Mouse (Mus musculus): ENCODE results near the gene Gm26602. TPM values are rescaled to one million over a fixed set of nuclear protein-coding genes. Genes with fewer than 3 reads are reported as not detected.
A peak's percentile ranks its signal among the peaks of the same experiment; 100 is the strongest.
"Not testable (repeated sequence)": the region's sequence is repeated elsewhere in the genome, so short reads cannot be mapped to it uniquely, and the experiment has no call there.

The Gm26602 gene
- polyA plus RNA-seq, 1 experiment from 2014 or later: 0.96 TPM

- Histone ChIP-seq H3K4me3 (replicated peaks) (no peak overlapping the region), H3K9me3 (replicated peaks) (no peaks in the 10 kb centered on the region), H3K4me2 (no peak overlapping the region), H3K27me3 (no peaks in the 10 kb centered on the region), H3K9ac (no peak overlapping the region), H3K4me1 (peaks cover 36% of the 10 kb centered on the region), H3K27ac (no peak overlapping the region), H3K36me3 (peaks cover 27% of the 10 kb centered on the region)
- 31% methylated on average over 4 of the region's 4 CpGs for WGBS
- ATAC-seq (replicated peaks; ENCODE audit: low FRiP score): no peak
Observed at GRCm38 (mm10) chr10:79956643-79957154, 46.0 kb downstream of the Gm26602 start.

GRCm38 (mm10) chr10:79958140-79958816 is 47.6 kb downstream of the Gm26602 start:
- Histone ChIP-seq H3K9me3 (replicated peaks) (no peaks in the 10 kb centered on the region), H3K36me3 (peaks cover 29% of the 10 kb centered on the region), H3K4me3 (replicated peaks) (no peak overlapping the region), H3K4me1 (peaks cover 36% of the 10 kb centered on the region), H3K27ac (peak overlapping the region; percentile 58; the same call in 1 of the 2 replicates), H3K9ac (0 out of 2 replicates have a peak overlapping the region, but pooled peaks have one; percentile 17), H3K4me2 (peak overlapping the region; percentile 38; the same call in 1 of the 2 replicates), H3K27me3 (no peaks in the 10 kb centered on the region)
- WGBS: 8% methylated on average over 21 of the region's 21 CpGs
- ATAC-seq (replicated peaks; ENCODE audit: low FRiP score): 0 out of 2 replicates have a peak, but pooled peaks have one; percentile 8

GRCm38 (mm10) chr10:79959412-79959811 is 48.8 kb downstream of the Gm26602 start:
- not testable (repeated sequence) for H3K27ac ChIP-seq; H3K9ac ChIP-seq; ATAC-seq (replicated peaks; ENCODE audit: low FRiP score); H3K27me3 ChIP-seq; H3K9me3 ChIP-seq (replicated peaks)
- peak overlapping the region; percentile 83 for H3K4me2 ChIP-seq
- H3K4me3 ChIP-seq (replicated peaks): peak overlapping the region; percentile 99
- H3K36me3 ChIP-seq: peaks cover 32% of the 10 kb centered on the region
- WGBS: 31% methylated on average over 10 of the region's 10 CpGs
- H3K4me1 ChIP-seq: peaks cover 36% of the 10 kb centered on the region

GRCm38 (mm10) chr10:79959847-79960601 is 49.4 kb downstream of the Gm26602 start, which contains the start of gene Wdr18:
TSS of gene Wdr18 (plus strand) at chr10:79960152.
- WGBS: under 1% methylated on average over 61 of the region's 61 CpGs
- Histone ChIP-seq H3K27ac (peak within 1 kb of the TSS; percentile 82), H3K4me2 (peak within 1 kb of the TSS; percentile 83), H3K4me1 (peaks cover 36% of the 10 kb centered on the region), H3K36me3 (peaks cover 38% of the 10 kb centered on the region), H3K27me3 (no peaks in the 10 kb centered on the region), H3K9ac (peak within 1 kb of the TSS; percentile 92), H3K9me3 (replicated peaks) (no peaks in the 10 kb centered on the region), H3K4me3 (replicated peaks) (peak within 1 kb of the TSS; percentile 99)
- peak; percentile 94 for ATAC-seq (replicated peaks; ENCODE audit: low FRiP score)

Small RNAs within 50 kb of the gene (microRNA-seq; reads per million reads assigned to microRNA genes)
- not detected for gene Mir6910

Other genes starting within 250 kb of the Gm26602 start
- 2.7 and 2.8 TPM in 2 replicates for gene Madcam1, start 246.3 kb upstream of the Gm26602 start, polyA plus RNA-seq (2015; fragmentation: Nextera tagmentation; extraction: Ambion mirVana)
- 71.2 and 81.4 TPM in 2 replicates for gene Tpgs1, start 241.5 kb upstream of the Gm26602 start, polyA plus RNA-seq (2015; fragmentation: Nextera tagmentation; extraction: Ambion mirVana)
- gene Cdc34, start 228.7 kb upstream of the Gm26602 start, polyA plus RNA-seq (2015; fragmentation: Nextera tagmentation; extraction: Ambion mirVana): 88.4 and 100 TPM in 2 replicates
- 0.50 and 0.95 TPM in 2 replicates for gene Gzmm, start 221.8 kb upstream of the Gm26602 start, polyA plus RNA-seq (2015; fragmentation: Nextera tagmentation; extraction: Ambion mirVana)
- gene Bsg, start 206.4 kb upstream of the Gm26602 start, polyA plus RNA-seq (2015; fragmentation: Nextera tagmentation; extraction: Ambion mirVana): 913 and 925 TPM in 2 replicates
- 0.05 and 0.19 TPM in 2 replicates for gene Hcn2, start 194.2 kb upstream of the Gm26602 start, polyA plus RNA-seq (2015; fragmentation: Nextera tagmentation; extraction: Ambion mirVana)
- 43.7 and 54.4 TPM in 2 replicates for gene Polrmt, start 164.3 kb upstream of the Gm26602 start, polyA plus RNA-seq (2015; fragmentation: Nextera tagmentation; extraction: Ambion mirVana)
- gene Fgf22, start 155.8 kb upstream of the Gm26602 start, polyA plus RNA-seq (2015; fragmentation: Nextera tagmentation; extraction: Ambion mirVana): 0.12 and 0.14 TPM in 2 replicates
- gene Rnf126, start 143.9 kb upstream of the Gm26602 start, polyA plus RNA-seq (2015; fragmentation: Nextera tagmentation; extraction: Ambion mirVana): 88.5 and 102 TPM in 2 replicates
- gene Fstl3, start 133.6 kb upstream of the Gm26602 start, polyA plus RNA-seq (2015; fragmentation: Nextera tagmentation; extraction: Ambion mirVana): 15.3 and 15.6 TPM in 2 replicates
- gene Prss57, start 119.9 kb upstream of the Gm26602 start, polyA plus RNA-seq (2015; fragmentation: Nextera tagmentation; extraction: Ambion mirVana): 0.29 TPM in 1 of 2 replicates, not detected in the other
- 144 and 158 TPM in 2 replicates for gene Palm, start 117.3 kb upstream of the Gm26602 start, polyA plus RNA-seq (2015; fragmentation: Nextera tagmentation; extraction: Ambion mirVana)
- 14.9 and 15.2 TPM in 2 replicates for gene Misp, start 89.9 kb upstream of the Gm26602 start, polyA plus RNA-seq (2015; fragmentation: Nextera tagmentation; extraction: Ambion mirVana)
- 398 and 438 TPM in 2 replicates for gene Ptbp1, start 56.4 kb upstream of the Gm26602 start, polyA plus RNA-seq (2015; fragmentation: Nextera tagmentation; extraction: Ambion mirVana)
- 7.4 and 8.3 TPM in 2 replicates for gene Prtn3, start 36.4 kb upstream of the Gm26602 start, polyA plus RNA-seq (2015; fragmentation: Nextera tagmentation; extraction: Ambion mirVana)
- 62.1 and 74.5 TPM in 2 replicates for gene Plppr3, start 36.2 kb upstream of the Gm26602 start, polyA plus RNA-seq (2015; fragmentation: Nextera tagmentation; extraction: Ambion mirVana)
- 2.6 and 3.4 TPM in 2 replicates for gene Elane, start 24.6 kb upstream of the Gm26602 start, polyA plus RNA-seq (2015; fragmentation: Nextera tagmentation; extraction: Ambion mirVana)
- not detected in 2 replicates for gene Cfd, start 20.0 kb upstream of the Gm26602 start, polyA plus RNA-seq (2015; fragmentation: Nextera tagmentation; extraction: Ambion mirVana)
- 59.6 and 70.7 TPM in 2 replicates for gene Med16, start 1.9 kb upstream of the Gm26602 start, polyA plus RNA-seq (2015; fragmentation: Nextera tagmentation; extraction: Ambion mirVana)
- gene Kiss1r, start 6.1 kb downstream of the Gm26602 start, polyA plus RNA-seq (2015; fragmentation: Nextera tagmentation; extraction: Ambion mirVana): 0.71 and 1.2 TPM in 2 replicates
- gene R3hdm4, start 10.4 kb downstream of the Gm26602 start, polyA plus RNA-seq (2015; fragmentation: Nextera tagmentation; extraction: Ambion mirVana): 142 and 155 TPM in 2 replicates
- 7.3 and 7.4 TPM in 2 replicates for gene Arid3a, start 16.2 kb downstream of the Gm26602 start, polyA plus RNA-seq (2015; fragmentation: Nextera tagmentation; extraction: Ambion mirVana)
- 115 TPM in 2 replicates for gene Wdr18, start 49.3 kb downstream of the Gm26602 start, polyA plus RNA-seq (2015; fragmentation: Nextera tagmentation; extraction: Ambion mirVana)
- 0.31 and 0.39 TPM in 2 replicates for gene Grin3b, start 59.9 kb downstream of the Gm26602 start, polyA plus RNA-seq (2015; fragmentation: Nextera tagmentation; extraction: Ambion mirVana)
- 15.7 and 17.5 TPM in 2 replicates for gene Tmem259, start 73.5 kb downstream of the Gm26602 start, polyA plus RNA-seq (2015; fragmentation: Nextera tagmentation; extraction: Ambion mirVana)
- 253 and 292 TPM in 2 replicates for gene Cnn2, start 77.7 kb downstream of the Gm26602 start, polyA plus RNA-seq (2015; fragmentation: Nextera tagmentation; extraction: Ambion mirVana)
- gene Abca7, start 85.6 kb downstream of the Gm26602 start, polyA plus RNA-seq (2015; fragmentation: Nextera tagmentation; extraction: Ambion mirVana): 3.9 and 4.5 TPM in 2 replicates
- 8.7 and 10.0 TPM in 2 replicates for gene Arhgap45, start 105.8 kb downstream of the Gm26602 start, polyA plus RNA-seq (2015; fragmentation: Nextera tagmentation; extraction: Ambion mirVana)
- 235 and 243 TPM in 2 replicates for gene Polr2e, start 128.9 kb downstream of the Gm26602 start, polyA plus RNA-seq (2015; fragmentation: Nextera tagmentation; extraction: Ambion mirVana)
- gene Gpx4, start 136.3 kb downstream of the Gm26602 start, polyA plus RNA-seq (2015; fragmentation: Nextera tagmentation; extraction: Ambion mirVana): 581 and 603 TPM in 2 replicates
- 14.4 and 16.2 TPM in 2 replicates for gene Sbno2, start 194.7 kb downstream of the Gm26602 start, polyA plus RNA-seq (2015; fragmentation: Nextera tagmentation; extraction: Ambion mirVana)
- gene Stk11, start 204.9 kb downstream of the Gm26602 start, polyA plus RNA-seq (2015; fragmentation: Nextera tagmentation; extraction: Ambion mirVana): 15.0 and 22.4 TPM in 2 replicates
- gene Atp5d, start 227.8 kb downstream of the Gm26602 start, polyA plus RNA-seq (2015; fragmentation: Nextera tagmentation; extraction: Ambion mirVana): 594 and 612 TPM in 2 replicates
- 5.7 and 6.1 TPM in 2 replicates for gene Cbarp, start 230.0 kb downstream of the Gm26602 start, polyA plus RNA-seq (2015; fragmentation: Nextera tagmentation; extraction: Ambion mirVana)
- 18.8 and 19.5 TPM in 2 replicates for gene Midn, start 237.4 kb downstream of the Gm26602 start, polyA plus RNA-seq (2015; fragmentation: Nextera tagmentation; extraction: Ambion mirVana)

Data from kidney, embryonic 15.5 days (tissue).